Mouse (Mus musculus): ENCODE data around the gene Mea1.

Mea1 gene

GRCm38 (mm10) chr17:46704887-46705835 lies 26.6 kb downstream of the Mea1 start, which contains the start of gene Ppp2r5d:
TSS of gene Ppp2r5d (minus strand) at chr17:46705111.
- DNase-seq (ENCODE audit: low read depth, low spot score): peak; percentile 99

GRCm38 (mm10) chr17:46706375-46707089 lies 27.9 kb downstream of the Mea1 start:
- no peak for DNase-seq (ENCODE audit: low read depth, low spot score)

- DNase-seq (ENCODE audit: low read depth, low spot score): peak; percentile 98
Measured at GRCm38 (mm10) chr17:46710959-46711597, 32.5 kb downstream of the Mea1 start, which contains the start of gene Pex6. TSS of gene Pex6 (plus strand) at chr17:46711463.

- peak; percentile 27 for DNase-seq (ENCODE audit: low read depth, low spot score)
Measured at GRCm38 (mm10) chr17:46711612-46712271, 33.1 kb downstream of the Mea1 start.

- no peak for DNase-seq (ENCODE audit: low read depth, low spot score)
Measured at GRCm38 (mm10) chr17:46712442-46712841, 33.8 kb downstream of the Mea1 start.

GRCm38 (mm10) chr17:46713849-46714248 lies 35.3 kb downstream of the Mea1 start:
- DNase-seq (ENCODE audit: low read depth, low spot score): no peak

- no peak for DNase-seq (ENCODE audit: low read depth, low spot score)
Measured at GRCm38 (mm10) chr17:46714756-46715481, 36.3 kb downstream of the Mea1 start.

GRCm38 (mm10) chr17:46721077-46721476 lies 42.5 kb downstream of the Mea1 start:
- DNase-seq (ENCODE audit: low read depth, low spot score): no peak

- DNase-seq (ENCODE audit: low read depth, low spot score): no peak
Measured at GRCm38 (mm10) chr17:46724477-46725084, 46.0 kb downstream of the Mea1 start.

GRCm38 (mm10) chr17:46725273-46725672 lies 46.7 kb downstream of the Mea1 start:
- peak; percentile 47 for DNase-seq (ENCODE audit: low read depth, low spot score)

GRCm38 (mm10) chr17:46725731-46726645 lies 47.4 kb downstream of the Mea1 start:
- peak; percentile 91 for DNase-seq (ENCODE audit: low read depth, low spot score)

- DNase-seq (ENCODE audit: low read depth, low spot score): no peak
Measured at GRCm38 (mm10) chr17:46727271-46727670, 48.7 kb downstream of the Mea1 start.

- peak; percentile 32 for DNase-seq (ENCODE audit: low read depth, low spot score)
Measured at GRCm38 (mm10) chr17:46728021-46728420, 49.4 kb downstream of the Mea1 start.

GRCm38 (mm10) chr17:46728496-46728895 lies 49.9 kb downstream of the Mea1 start:
- DNase-seq (ENCODE audit: low read depth, low spot score): no peak

- DNase-seq (ENCODE audit: low read depth, low spot score): peak; percentile 85
Measured at GRCm38 (mm10) chr17:46728904-46729318, 50.3 kb downstream of the Mea1 start, which contains the start of gene Gnmt. TSS of gene Gnmt (minus strand) at chr17:46729168.
